Mouse (Mus musculus) bone marrow, adult 2 months (tissue): ENCODE results near the gene Parvb.

Experiments
- CTCF ChIP-seq: fragments of 200-500 bp; IDR thresholded peaks from 2 replicates; pipeline ENCODE4 v1.5.1; 2011; ENCODE audit warnings: low read length, control low read depth; ENCODE audit not compliant: control insufficient read depth, insufficient read depth
- POLR2A ChIP-seq: fragments of 200-500 bp; IDR thresholded peaks from 2 replicates; pipeline ENCODE4 v1.6.1; 2011; ENCODE audit warnings: low read depth, mild to moderate bottlenecking, control low read depth, low read length, borderline replicate concordance; ENCODE audit not compliant: control insufficient read depth

- TF ChIP-seq POLR2A (no peak), CTCF (no peak)
Measured at GRCm38 (mm10) chr15:84196486-84197165, 35.2 kb upstream of the Parvb start.
